Mouse (Mus musculus) liver, embryonic 11.5 days (tissue): ENCODE measurements around the gene Sirt4. TPM values are rescaled to one million over a fixed set of nuclear protein-coding genes. Genes with fewer than 3 reads are reported as not detected.
A peak's percentile ranks its signal among the peaks of the same experiment; 100 is the strongest.

Source experiments
- ATAC-seq: fragments of 200-750 bp; cut with Nextera tagmentation; replicated peaks from 2 replicates; pipeline ENCODE4 v1.8.0; 2017; ENCODE audit warnings: moderate number of reproducible peaks, mild to moderate bottlenecking, moderate TSS enrichment, moderate library complexity; ENCODE audit not compliant: low FRiP score
- DNase-seq: peaks from one replicate; pipeline ENCODE4 v3.0.0-alpha.2; 2017; ENCODE audit warnings: low spot score
- H3K27ac ChIP-seq: fragments of 300-500 bp; sonication (generic); 2 replicates; pipeline ENCODE4 v1.5.1; 2014; ENCODE audit warnings: mild to moderate bottlenecking, low read depth, low read length, control low read depth
- H3K27me3 ChIP-seq: fragments of 300-500 bp; sonication (generic); replicated peaks from 2 replicates; pipeline ENCODE4 v1.6.1; 2014; ENCODE audit warnings: low read length, mixed read lengths; ENCODE audit not compliant: control insufficient read depth, insufficient read depth
- H3K36me3 ChIP-seq: fragments of 300-500 bp; sonication (generic); 2 replicates; pipeline ENCODE4 v1.6.1; 2014; ENCODE audit warnings: mild to moderate bottlenecking, low read length, moderate library complexity, mixed read lengths; ENCODE audit not compliant: control insufficient read depth, insufficient read depth
- H3K4me1 ChIP-seq: fragments of 300-500 bp; sonication (generic); replicated peaks from 2 replicates; pipeline ENCODE4 v1.6.1; 2014; ENCODE audit warnings: low read length, mixed read lengths; ENCODE audit not compliant: control insufficient read depth, insufficient read depth
- H3K4me2 ChIP-seq: fragments of 300-500 bp; sonication (generic); 2 replicates; pipeline ENCODE4 v1.6.1; 2014; ENCODE audit warnings: mild to moderate bottlenecking, control low read depth, moderate library complexity
- H3K4me3 ChIP-seq: fragments of 300-500 bp; sonication (generic); 2 replicates; pipeline ENCODE4 v1.5.1; 2014; ENCODE audit warnings: low read depth, low read length, control low read depth
- H3K9ac ChIP-seq: fragments of 300-500 bp; sonication (generic); 2 replicates; pipeline ENCODE4 v1.6.1; 2014; ENCODE audit warnings: low read depth, low read length, control low read depth
- H3K9me3 ChIP-seq: fragments of 300-500 bp; sonication (generic); 2 replicates; pipeline ENCODE4 v1.6.1; 2016; ENCODE audit warnings: low read length, inconsistent platforms, mixed read lengths; ENCODE audit not compliant: control insufficient read depth
- WGBS: fragments of 180-500 bp; shearing (Covaris S2); extraction: QIAGEN DNeasy Blood & Tissue Kit; methylation state at CpG from one replicate; pipeline ENCODE4 v1.1.7; 2014; 5-methylcytosine and 5-hydroxymethylcytosine counted together
- polyA plus RNA-seq: library from polyadenylated mRNA; unstranded; fragments of >200 nt; fragmentation: Nextera tagmentation; extraction: Ambion mirVana; gene quantifications from 2 replicates; pipeline ENCODE4 v1.2.1, GENCODE M21; 2014

Gene Sirt4
- polyA plus RNA-seq, 1 experiment from 2014 or later, result 14.8 TPM

- DNase-seq, result no peak
- WGBS, result 38% methylated on average over 20 of the region's 20 CpGs
These were observed 13.6 kb downstream of the Sirt4 start for GRCm38 (mm10) chr5:115470766-115471531.

GRCm38 (mm10) chr5:115469791-115470190 lies 14.7 kb downstream of the Sirt4 start:
- ATAC-seq, result no peak
- H3K4me3 ChIP-seq, result no peak overlapping the region
- WGBS, result 66% methylated on average over 6 of the region's 6 CpGs

More at GRCm38 (mm10) chr5:115470766-115471531, 13.6 kb downstream of the Sirt4 start:
- no peak for ATAC-seq
- no peak overlapping the region; the same call in 1 of the 2 replicates for H3K4me3 ChIP-seq
- peaks cover 4% of the 10 kb centered on the region; the same call in 1 of the 2 replicates for H3K27me3 ChIP-seq
- H3K4me2 ChIP-seq, result peak overlapping the region; percentile 56
- peaks cover 14% of the 10 kb centered on the region for H3K4me1 ChIP-seq
- H3K27ac ChIP-seq, result no peak overlapping the region
- no peak overlapping the region; the same call in 1 of the 2 replicates for H3K9ac ChIP-seq
- no peaks in the 10 kb centered on the region for H3K9me3 ChIP-seq
- H3K36me3 ChIP-seq, result no peaks in the 10 kb centered on the region

DNA sequence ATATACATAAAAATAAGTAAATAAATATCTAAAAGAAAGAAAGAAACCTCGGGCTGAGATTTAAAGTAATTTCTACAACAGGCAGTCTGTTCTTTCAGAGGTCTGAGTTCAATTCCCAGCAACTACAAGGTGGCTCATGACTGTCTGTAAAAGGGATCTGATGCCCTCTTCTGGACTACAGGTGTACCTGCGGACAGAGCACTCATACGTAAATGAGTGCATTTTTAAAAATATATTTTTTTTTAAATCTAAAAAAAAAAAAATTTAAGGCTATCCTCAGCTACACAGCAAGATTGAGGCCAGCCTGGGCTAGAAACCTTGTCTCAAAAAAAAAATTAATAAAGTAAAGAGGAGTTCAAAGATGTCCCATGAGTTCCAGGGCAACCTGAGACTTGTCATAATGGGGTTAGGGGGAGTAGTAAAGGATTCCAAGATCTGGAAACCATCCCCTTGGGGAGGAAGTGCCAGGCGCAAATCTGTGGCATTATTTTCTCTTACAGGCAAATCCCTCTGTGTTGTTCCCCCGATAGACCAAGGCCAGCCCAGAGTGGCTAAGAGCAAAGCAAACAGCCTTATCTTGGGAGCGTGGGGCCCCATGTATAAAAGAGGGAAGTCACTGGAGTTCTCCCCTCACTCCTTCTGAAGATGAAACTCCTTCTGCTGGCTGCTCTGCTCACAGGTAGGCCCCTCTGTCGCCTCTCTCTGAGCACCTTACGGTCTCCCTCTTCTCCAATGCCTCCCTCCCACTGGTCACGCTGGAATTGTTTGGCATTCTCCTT lies 18.7 kb downstream of the Sirt4 start, which contains the start of gene Pla2g1b:
Gene Pla2g1b, plus strand, starts transcription at position 621 of the 779 bp plus-strand sequence.
- peaks cover 11% of the 10 kb centered on the region for H3K4me1 ChIP-seq
- no peak for ATAC-seq
- no peaks in the 10 kb centered on the region for H3K9me3 ChIP-seq
- no peak within 1 kb of the TSS for H3K27ac ChIP-seq
- H3K27me3 ChIP-seq, result no peaks in the 10 kb centered on the region
- DNase-seq, result no peak
- H3K4me2 ChIP-seq, result no peak within 1 kb of the TSS
- no peak within 1 kb of the TSS for H3K9ac ChIP-seq
- H3K4me3 ChIP-seq, result no peak within 1 kb of the TSS
- H3K36me3 ChIP-seq, result no peaks in the 10 kb centered on the region
- WGBS, result 32% methylated on average over 9 of the region's 9 CpGs

More at GRCm38 (mm10) chr5:115469791-115470190, 14.7 kb downstream of the Sirt4 start:
- Histone ChIP-seq H3K27me3 (peaks cover 4% of the 10 kb centered on the region; the same call in 1 of the 2 replicates), H3K9me3 (no peaks in the 10 kb centered on the region), H3K27ac (no peak overlapping the region), H3K9ac (no peak overlapping the region), H3K4me2 (no peak overlapping the region), H3K36me3 (no peaks in the 10 kb centered on the region), H3K4me1 (peaks cover 11% of the 10 kb centered on the region)
- no peak for DNase-seq

DNA sequence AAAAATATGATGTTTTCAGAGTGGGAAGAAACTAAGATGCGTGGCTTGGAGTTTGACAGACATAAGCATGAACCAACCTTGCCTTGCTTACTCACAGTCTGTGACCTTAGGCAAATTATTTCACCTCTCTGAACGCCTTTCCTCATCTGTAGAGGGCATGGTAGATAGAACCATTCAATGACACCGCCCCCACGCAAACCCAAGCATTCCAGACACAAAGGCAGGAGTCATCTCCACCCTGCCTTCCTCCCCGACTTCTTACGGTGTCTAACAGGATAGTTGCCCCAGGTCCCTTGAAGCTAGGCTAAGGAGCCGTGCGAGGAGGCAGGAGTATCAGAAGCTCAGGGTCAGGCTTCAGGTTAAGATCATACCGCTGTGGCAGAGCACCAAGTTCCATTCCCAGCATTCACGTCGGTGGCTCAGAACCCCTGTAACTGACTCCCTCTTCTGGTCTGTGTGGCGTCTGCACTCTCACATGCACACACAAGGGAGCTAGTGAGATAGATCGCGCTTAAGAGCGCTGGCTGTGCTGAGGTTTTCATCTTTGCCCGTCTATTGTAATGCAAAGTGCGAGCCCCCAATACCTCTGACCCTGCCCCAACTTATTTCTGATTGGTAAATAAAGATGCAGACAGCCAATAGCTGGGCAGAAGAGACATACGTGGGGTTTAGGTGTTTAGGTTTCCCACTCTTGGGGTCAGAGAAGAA lies 20.0 kb downstream of the Sirt4 start:
- ATAC-seq (no peak), DNase-seq (no peak)
- H3K4me3 ChIP-seq, result no peak overlapping the region
- no peaks in the 10 kb centered on the region for H3K9me3 ChIP-seq
- no peak overlapping the region for H3K4me2 ChIP-seq
- H3K4me1 ChIP-seq, result peaks cover 7% of the 10 kb centered on the region; the same call in 1 of the 2 replicates
- H3K9ac ChIP-seq, result no peak overlapping the region
- H3K36me3 ChIP-seq, result no peaks in the 10 kb centered on the region
- no peak overlapping the region for H3K27ac ChIP-seq
- WGBS, result 76% methylated on average over 18 of the region's 18 CpGs
- no peaks in the 10 kb centered on the region for H3K27me3 ChIP-seq

DNA sequence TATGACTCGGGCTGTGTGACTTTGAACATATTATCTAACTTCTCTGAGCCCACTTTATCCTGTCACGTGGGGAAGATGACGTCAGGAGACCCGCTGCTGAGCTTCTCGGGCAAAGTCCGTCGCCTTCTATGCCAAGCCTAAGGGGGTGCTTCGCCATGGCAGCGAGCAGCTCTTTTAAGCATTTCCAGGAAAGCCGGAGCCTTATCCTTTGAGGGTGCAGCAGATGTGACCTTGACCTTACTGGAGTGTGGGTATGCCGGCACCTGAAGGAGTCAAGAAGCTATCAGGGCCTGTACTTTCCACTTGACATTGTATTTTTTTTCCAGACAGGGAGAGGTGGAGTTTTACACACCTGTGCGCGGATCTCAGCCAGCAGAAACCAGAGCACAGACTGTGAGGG lies 25.6 kb downstream of the Sirt4 start:
- no peaks in the 10 kb centered on the region; the same call in 1 of the 2 replicates for H3K4me1 ChIP-seq
- no peak overlapping the region for H3K27ac ChIP-seq
- H3K4me3 ChIP-seq, result no peak overlapping the region
- H3K4me2 ChIP-seq, result no peak overlapping the region
- DNase-seq (no peak), ATAC-seq (no peak)
- WGBS, result 64% methylated on average over 13 of the region's 13 CpGs
- peaks cover 7% of the 10 kb centered on the region; the same call in 1 of the 2 replicates for H3K27me3 ChIP-seq
- H3K9ac ChIP-seq, result no peak overlapping the region
- no peaks in the 10 kb centered on the region for H3K36me3 ChIP-seq
- no peaks in the 10 kb centered on the region for H3K9me3 ChIP-seq

- no peaks in the 10 kb centered on the region for H3K9me3 ChIP-seq
- H3K4me1 ChIP-seq, result no peaks in the 10 kb centered on the region; the same call in 1 of the 2 replicates
- H3K36me3 ChIP-seq, result no peaks in the 10 kb centered on the region; the same call in 1 of the 2 replicates
- 77% methylated on average over 7 of the region's 7 CpGs for WGBS
- no peak overlapping the region for H3K9ac ChIP-seq
- no peak overlapping the region for H3K4me3 ChIP-seq
- peaks cover 7% of the 10 kb centered on the region; the same call in 1 of the 2 replicates for H3K27me3 ChIP-seq
- H3K4me2 ChIP-seq, result no peak overlapping the region
- no peak for DNase-seq
- no peak overlapping the region for H3K27ac ChIP-seq
- no peak for ATAC-seq
These were observed 28.7 kb downstream of the Sirt4 start for GRCm38 (mm10) chr5:115455838-115456237.

DNA sequence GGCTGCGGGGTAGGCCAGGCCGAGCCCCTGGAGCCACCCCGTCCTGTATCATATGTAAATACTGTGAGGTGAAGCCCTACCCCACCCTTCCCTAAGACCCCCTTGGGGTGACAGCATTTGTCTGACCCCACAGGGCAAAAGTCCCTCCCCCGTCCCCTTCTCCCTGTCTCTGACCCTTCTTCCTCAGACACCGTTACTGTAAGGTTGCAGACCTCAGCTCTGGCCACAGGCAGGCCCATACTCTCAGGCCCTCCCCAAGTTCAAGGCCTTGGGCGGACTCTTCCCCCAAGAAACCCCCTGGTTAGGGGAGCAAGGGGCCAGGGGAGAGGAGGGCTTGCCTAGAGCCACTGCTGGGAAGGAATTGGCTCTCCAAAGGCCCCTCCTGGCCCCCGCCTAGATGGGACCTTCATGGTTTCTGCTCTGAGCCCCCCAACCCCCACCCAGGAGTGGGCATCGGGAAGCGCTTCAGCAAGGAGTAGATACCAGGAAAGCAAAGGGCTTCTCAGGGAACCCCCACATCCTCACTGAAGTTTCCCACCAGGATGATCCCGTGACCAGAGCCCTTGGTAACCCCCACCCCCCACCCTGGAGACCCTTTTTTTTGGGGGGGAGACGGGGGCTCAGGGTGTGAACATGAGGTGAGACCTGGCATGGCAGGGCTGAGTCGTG lies 30.0 kb downstream of the Sirt4 start:
- 77% methylated on average over 12 of the region's 12 CpGs for WGBS
- DNase-seq (no peak), ATAC-seq (no peak; the same call in 1 of the 2 replicates)
- Histone ChIP-seq H3K27me3 (peaks cover 7% of the 10 kb centered on the region; the same call in 1 of the 2 replicates), H3K9me3 (no peaks in the 10 kb centered on the region), H3K4me2 (no peak overlapping the region), H3K4me1 (no peaks in the 10 kb centered on the region; the same call in 1 of the 2 replicates), H3K9ac (no peak overlapping the region), H3K36me3 (no peaks in the 10 kb centered on the region; the same call in 1 of the 2 replicates), H3K4me3 (no peak overlapping the region), H3K27ac (no peak overlapping the region; the same call in 1 of the 2 replicates)
